Mouse (Mus musculus) MEL (cell line): Measurements from ENCODE around the gene Mrgprx1. TPM values are rescaled to one million over a fixed set of nuclear protein-coding genes. Genes with fewer than 3 reads are reported as not detected.
A peak's percentile ranks its signal among the peaks of the same experiment; 100 is the strongest.

Experiments
- DNase-seq: peaks from one replicate; pipeline ENCODE4 v3.0.0; 2011; ENCODE audit warnings: low read depth, low spot score
- H3K27ac ChIP-seq: 2 replicates; pipeline ENCODE4 v1.5.1; 2012; ENCODE audit warnings: low read depth, mild to moderate bottlenecking, control low read depth, low read length, moderate library complexity; ENCODE audit not compliant: control insufficient read depth
- H3K27me3 ChIP-seq, 2 experiments: fragments of 150-350 bp in 1 of 2; sonication (generic) in 1 of 2; 2 replicates each; pipeline ENCODE4 v1.6.1; 2012; ENCODE audit warnings: low read length in 2 of 2, mild to moderate bottlenecking in 2 of 2, improper control_type of control experiment in 1 of 2, moderate library complexity in 1 of 2; ENCODE audit not compliant: insufficient read depth in 2 of 2, control insufficient read depth in 1 of 2
- H3K36me3 ChIP-seq, 2 experiments: 2 replicates each; pipeline ENCODE4 v1.6.1; 2012 to 2014; ENCODE audit warnings: low read length in 2 of 2, improper control_type of control experiment in 1 of 2, inconsistent platforms in 1 of 2, mild to moderate bottlenecking in 1 of 2; ENCODE audit not compliant: insufficient read depth in 2 of 2, control insufficient read depth in 1 of 2
- H3K4me1 ChIP-seq, 2 experiments: fragments of 150-350 bp in 1 of 2; sonication (generic) in 1 of 2; 2 replicates each; pipeline ENCODE4 v1.6.1; 2012; ENCODE audit warnings: low read length in 2 of 2, improper control_type of control experiment in 1 of 2, mild to moderate bottlenecking in 1 of 2; ENCODE audit not compliant: insufficient read depth in 2 of 2, control insufficient read depth in 1 of 2
- H3K4me3 ChIP-seq, 2 experiments: fragments of 150-350 bp in 1 of 2; sonication (generic) in 1 of 2; 2 replicates each; pipeline ENCODE4 v1.5.1; 2012; ENCODE audit warnings: low read depth in 2 of 2, low read length in 2 of 2, mild to moderate bottlenecking in 2 of 2, moderate library complexity in 2 of 2, control low read depth in 1 of 2, improper control_type of control experiment in 1 of 2; ENCODE audit not compliant: control insufficient read depth in 1 of 2, insufficient read depth in 1 of 2
- H3K79me2 ChIP-seq: 2 replicates; pipeline ENCODE4 v1.6.1; 2012; ENCODE audit warnings: mild to moderate bottlenecking, low read length, moderate library complexity; ENCODE audit not compliant: control insufficient read depth, poor library complexity, insufficient read depth
- H3K9ac ChIP-seq: 2 replicates; pipeline ENCODE4 v1.6.1; 2012; ENCODE audit warnings: low read depth, mild to moderate bottlenecking, control low read depth, low read length, moderate library complexity; ENCODE audit not compliant: control insufficient read depth, poor library complexity, severe bottlenecking
- H3K9me3 ChIP-seq: fragments of 150-350 bp; sonication (generic); replicated peaks from 2 replicates; pipeline ENCODE4 v1.6.1; 2012; ENCODE audit warnings: mild to moderate bottlenecking, low read length, improper control_type of control experiment, moderate library complexity; ENCODE audit not compliant: insufficient read depth
- BHLHE40 ChIP-seq: IDR thresholded peaks from 2 replicates; pipeline ENCODE4 v1.6.1; 2012; ENCODE audit warnings: low read depth, mild to moderate bottlenecking, inconsistent platforms, low read length, improper control_type of control experiment, borderline replicate concordance
- CHD2 ChIP-seq: IDR thresholded peaks from 2 replicates; pipeline ENCODE4 v1.6.1; 2011; ENCODE audit warnings: low read length, improper control_type of control experiment
- CTCF ChIP-seq, 3 experiments: IDR thresholded peaks in 2 of 3; conservative IDR thresholded peaks in 1 of 3; 2 replicates each; pipeline ENCODE4 v1.5.1; 2011 to 2012; ENCODE audit warnings: low read length in 3 of 3, low read depth in 2 of 3, mild to moderate bottlenecking in 2 of 3, improper control_type of control experiment in 1 of 3, inconsistent platforms in 1 of 3, mixed read lengths in 1 of 3, moderate library complexity in 1 of 3; ENCODE audit not compliant: control insufficient read depth in 1 of 3, insufficient read depth in 1 of 3, poor library complexity in 1 of 3, severe bottlenecking in 1 of 3
- EP300 ChIP-seq, 2 experiments: IDR thresholded peaks; 2 replicates each; pipeline ENCODE4 v1.6.1; 2011; ENCODE audit warnings: improper control_type of control experiment in 2 of 2, low read length in 2 of 2, low read depth in 1 of 2, mild to moderate bottlenecking in 1 of 2
- GABPA ChIP-seq: IDR thresholded peaks from 2 replicates; pipeline ENCODE4 v1.6.1; 2012; ENCODE audit warnings: low read depth, mild to moderate bottlenecking, inconsistent platforms, low read length, improper control_type of control experiment, moderate library complexity
- GATA1 ChIP-seq: IDR thresholded peaks from 2 replicates; pipeline ENCODE4 v1.6.1; 2011; ENCODE audit warnings: low read depth, low read length, improper control_type of control experiment
- MXI1 ChIP-seq: IDR thresholded peaks from 2 replicates; pipeline ENCODE4 v1.6.1; 2011; ENCODE audit warnings: mild to moderate bottlenecking, low read depth, low read length, improper control_type of control experiment
- NRF1 ChIP-seq: IDR thresholded peaks from 2 replicates; pipeline ENCODE4 v1.6.1; 2014; ENCODE audit warnings: low read depth, mild to moderate bottlenecking, inconsistent platforms, low read length, improper control_type of control experiment, moderate library complexity; ENCODE audit not compliant: poor library complexity, insufficient read depth, severe bottlenecking
- RAD21 ChIP-seq: IDR thresholded peaks from 2 replicates; pipeline ENCODE4 v1.6.1; 2011; ENCODE audit warnings: mild to moderate bottlenecking, low read depth, low read length, improper control_type of control experiment
- RCOR1 ChIP-seq: IDR thresholded peaks from 2 replicates; pipeline ENCODE4 v1.6.1; 2012; ENCODE audit warnings: low read depth, mild to moderate bottlenecking, inconsistent platforms, low read length, improper control_type of control experiment
- SMC3 ChIP-seq: IDR thresholded peaks from 2 replicates; pipeline ENCODE4 v1.6.1; 2011; ENCODE audit warnings: low read depth, low read length, improper control_type of control experiment
- TAL1 ChIP-seq: IDR thresholded peaks from 2 replicates; pipeline ENCODE4 v1.6.1; 2012; ENCODE audit warnings: mild to moderate bottlenecking, inconsistent platforms, low read length, moderate library complexity, mixed read lengths
- TCF12 ChIP-seq: IDR thresholded peaks from 2 replicates; pipeline ENCODE4 v1.6.1; 2014; ENCODE audit warnings: low read depth, mild to moderate bottlenecking, inconsistent platforms, low read length, improper control_type of control experiment, moderate library complexity
- USF1 ChIP-seq: IDR thresholded peaks from 2 replicates; pipeline ENCODE4 v1.6.1; 2014; ENCODE audit warnings: low read depth, mild to moderate bottlenecking, inconsistent platforms, low read length, improper control_type of control experiment, moderate library complexity
- ZC3H11A ChIP-seq: IDR thresholded peaks from 2 replicates; pipeline ENCODE4 v1.6.1; 2012; ENCODE audit warnings: low read depth, mild to moderate bottlenecking, inconsistent platforms, low read length, improper control_type of control experiment
- polyA plus RNA-seq, 2 experiments: library from polyadenylated mRNA; stranded (reverse) in 1 of 2; unstranded in 1 of 2; fragments of >175 nt in 1 of 2; fragments of >200 nt in 1 of 2; gene quantifications; 2 replicates each; pipeline versions ENCODE4 v1.2.1 to v1.2.4; 2012; ENCODE audit warnings: low replicate concordance in 2 of 2, low read depth in 1 of 2; ENCODE audit not compliant: insufficient read length in 2 of 2, insufficient read depth in 1 of 2, missing spikeins in 1 of 2
- total RNA-seq: library from RNA; depleted of rRNA; stranded (reverse); fragments of 300-350 nt; gene quantifications from 2 replicates; pipeline ENCODE4 v1.2.3, GENCODE M21; 2012

Gene Mrgprx1
- total and polyA plus RNA-seq, 3 experiments = not detected

DNA sequence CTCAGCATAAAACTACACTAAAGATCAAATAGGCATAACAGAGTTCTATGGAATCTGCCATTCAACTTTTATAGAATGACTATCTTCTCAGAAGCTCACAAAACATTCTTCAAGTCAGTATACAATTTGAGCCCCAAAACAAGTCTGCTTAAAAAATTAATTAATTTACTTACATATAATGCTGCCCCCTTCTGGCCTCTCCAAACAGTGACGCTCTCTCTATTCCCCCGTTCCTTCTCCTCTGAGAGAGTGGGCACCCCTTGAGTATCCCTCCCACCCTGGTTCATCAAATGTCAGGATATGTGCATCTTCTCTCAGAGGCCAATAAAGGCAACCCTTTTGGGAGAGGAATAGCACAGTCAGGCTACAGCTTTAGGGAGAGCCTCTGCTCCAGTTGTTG is 9.5 kb downstream of the Mrgprx1 start:
- no peak overlapping the region for H3K27ac ChIP-seq
- no peaks in the 10 kb centered on the region for H3K4me1 ChIP-seq
- H3K27me3 ChIP-seq = no peaks in the 10 kb centered on the region
- H3K9ac ChIP-seq = no peak overlapping the region
- H3K36me3 ChIP-seq = no peaks in the 10 kb centered on the region
- no peak overlapping the region for H3K4me3 ChIP-seq
- TF ChIP-seq CHD2 (no peak), USF1 (no peak), ZC3H11A (peak; percentile 45), TAL1 (no peak), RAD21 (peak; percentile 42), CTCF (IDR thresholded peaks at IDR 0.05 in 2 of 3, conservative IDR thresholded peaks at IDR 0.05 in 1 of 3; ENCODE audit: control insufficient read depth in 1 of 3, insufficient read depth in 1 of 3, low read depth in 2 of 3, low read length in 3 of 3, poor library complexity in 1 of 3, severe bottlenecking in 1 of 3) (peak; percentile 17 to 55 (median 30); a peak in 4 of 6 replicates), SMC3 (peak; percentile 67), GABPA (no peak)
- H3K9me3 ChIP-seq = no peaks in the 10 kb centered on the region
- peak; percentile 32 for DNase-seq
- H3K79me2 ChIP-seq = no peaks in the 10 kb centered on the region

DNA sequence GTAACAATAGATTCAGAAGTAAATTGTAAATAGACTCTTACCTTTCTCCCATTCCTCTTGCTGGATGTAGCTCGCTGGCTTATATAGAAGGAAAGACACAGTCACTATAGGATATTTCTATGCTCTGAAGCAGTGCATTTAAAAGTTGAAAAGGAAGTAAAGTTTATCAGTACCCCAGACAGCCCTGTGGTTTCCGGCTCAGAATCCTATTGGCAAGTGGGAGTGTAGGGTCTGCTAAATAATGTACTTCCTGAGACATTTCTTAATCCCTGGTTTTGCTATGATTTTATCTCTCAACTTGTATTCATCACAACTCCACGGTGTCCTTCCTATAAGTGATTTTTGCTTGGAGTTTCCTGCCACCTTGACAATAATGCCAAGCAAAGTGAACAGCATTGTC is 31.7 kb downstream of the Mrgprx1 start:
- H3K36me3 ChIP-seq = peaks cover 0 to 2% of the 10 kb centered on the region in 2 experiments; a peak in 1 of 4 replicates
- H3K9ac ChIP-seq = no peak overlapping the region
- peaks cover 0 to 6% of the 10 kb centered on the region in 2 experiments; a peak in 2 of 4 replicates for H3K4me1 ChIP-seq
- TF ChIP-seq EP300 (IDR thresholded peaks at IDR 0.05; ENCODE audit: low read depth in 1 of 2, low read length in 2 of 2) (peak; percentile 30 to 73; a peak in 3 of 4 replicates), RCOR1 (0 out of 2 replicates have a peak, but pooled peaks have one; percentile 53), TAL1 (peak; percentile 34; the same call in 1 of the 2 replicates), ZC3H11A (no peak), BHLHE40 (no peak), GATA1 (peak; percentile 71), TCF12 (0 out of 2 replicates have a peak, but pooled peaks have one; percentile 43)
- H3K79me2 ChIP-seq = no peaks in the 10 kb centered on the region
- H3K9me3 ChIP-seq = no peaks in the 10 kb centered on the region
- no peaks in the 10 kb centered on the region for H3K27me3 ChIP-seq
- no peak overlapping the region for H3K27ac ChIP-seq
- H3K4me3 ChIP-seq = no peak overlapping the region
- DNase-seq = peak; percentile 33

DNA sequence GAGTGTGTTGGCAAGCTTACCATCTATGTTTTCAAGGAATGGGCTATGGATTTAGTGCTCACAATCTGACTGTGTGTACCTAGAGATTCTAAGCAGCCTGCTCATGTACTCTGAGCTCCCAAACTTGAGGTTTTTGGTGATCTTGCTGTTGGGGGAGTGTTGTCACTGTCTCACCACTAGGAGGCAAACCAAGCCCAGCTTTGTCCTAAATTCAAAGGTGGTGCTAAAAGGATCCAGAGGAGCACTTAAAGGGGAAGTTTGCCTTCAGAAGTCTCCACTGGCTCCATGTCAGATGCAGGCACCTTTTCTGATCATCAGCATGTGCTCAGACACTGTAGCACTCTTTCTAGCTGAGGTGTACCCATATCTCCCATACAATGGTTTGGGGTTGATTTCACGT is 40.6 kb downstream of the Mrgprx1 start:
- Histone ChIP-seq H3K9me3 (no peaks in the 10 kb centered on the region), H3K4me1 (no peaks in the 10 kb centered on the region), H3K27ac (no peak overlapping the region), H3K36me3 (no peaks in the 10 kb centered on the region), H3K79me2 (no peaks in the 10 kb centered on the region), H3K4me3 (no peak overlapping the region), H3K9ac (no peak overlapping the region), H3K27me3 (no peaks in the 10 kb centered on the region)
- peak; percentile 62 for DNase-seq
- TF ChIP-seq MXI1 (no peak), ZC3H11A (peak; percentile 83), BHLHE40 (no peak), RAD21 (peak; percentile 92), NRF1 (no peak), CTCF (IDR thresholded peaks at IDR 0.05 in 2 of 3, conservative IDR thresholded peaks at IDR 0.05 in 1 of 3; ENCODE audit: control insufficient read depth in 1 of 3, insufficient read depth in 1 of 3, low read depth in 2 of 3, low read length in 3 of 3, poor library complexity in 1 of 3, severe bottlenecking in 1 of 3) (peak; percentile 51 to 88 (median 53)), SMC3 (peak; percentile 92)
